Mouse (Mus musculus): Measurements from ENCODE around the gene Cpne5. TPM values are rescaled to one million over a fixed set of nuclear protein-coding genes. Genes with fewer than 3 reads are reported as not detected.
A peak's percentile ranks its signal among the peaks of the same experiment; 100 is the strongest.

The Cpne5 gene
- polyA plus RNA-seq, 1 experiment from 2014 or later = 15.0 TPM

GRCm38 (mm10) chr17:29180406-29181127 is 57.4 kb downstream of the Cpne5 start:
- Histone ChIP-seq H3K9me3 (ENCODE audit: control insufficient read depth, low read depth, low read length) (no peaks in the 10 kb centered on the region), H3K27ac (ENCODE audit: low read length) (no peak overlapping the region), H3K4me1 (ENCODE audit: control insufficient read depth, insufficient read depth, low read length) (peaks cover 9% of the 10 kb centered on the region; the same call in 1 of the 2 replicates), H3K36me3 (ENCODE audit: control insufficient read depth, insufficient read depth, low read length) (no peaks in the 10 kb centered on the region), H3K27me3 (ENCODE audit: control insufficient read depth, insufficient read depth, low read length) (no peaks in the 10 kb centered on the region), H3K4me2 (replicated peaks; ENCODE audit: low read depth, low read length) (no peak overlapping the region), H3K4me3 (ENCODE audit: low read depth, low read length) (no peak overlapping the region), H3K9ac (replicated peaks; ENCODE audit: low read depth, low read length) (no peak overlapping the region)
- ATAC-seq (ENCODE audit: insufficient number of reproducible peaks, insufficient read depth, low FRiP score, low read depth) = no peak
- 46% methylated on average over 4 of the region's 4 CpGs for WGBS

- no peaks in the 10 kb centered on the region for H3K27me3 ChIP-seq (ENCODE audit: control insufficient read depth, insufficient read depth, low read length)
- no peak for ATAC-seq (ENCODE audit: insufficient number of reproducible peaks, insufficient read depth, low FRiP score, low read depth)
- H3K9me3 ChIP-seq (ENCODE audit: control insufficient read depth, low read depth, low read length) = no peaks in the 10 kb centered on the region
- no peak overlapping the region for H3K9ac ChIP-seq (replicated peaks; ENCODE audit: low read depth, low read length)
- H3K36me3 ChIP-seq (ENCODE audit: control insufficient read depth, insufficient read depth, low read length) = no peaks in the 10 kb centered on the region
- peaks cover 3% of the 10 kb centered on the region; the same call in 1 of the 2 replicates for H3K4me1 ChIP-seq (ENCODE audit: control insufficient read depth, insufficient read depth, low read length)
- H3K27ac ChIP-seq (ENCODE audit: low read length) = no peak overlapping the region
- no peak overlapping the region for H3K4me3 ChIP-seq (ENCODE audit: low read depth, low read length)
- no peak overlapping the region for H3K4me2 ChIP-seq (replicated peaks; ENCODE audit: low read depth, low read length)
- 89% methylated on average over 6 of the region's 6 CpGs for WGBS
Observed at GRCm38 (mm10) chr17:29179917-29180316, 58.0 kb downstream of the Cpne5 start.

DNA sequence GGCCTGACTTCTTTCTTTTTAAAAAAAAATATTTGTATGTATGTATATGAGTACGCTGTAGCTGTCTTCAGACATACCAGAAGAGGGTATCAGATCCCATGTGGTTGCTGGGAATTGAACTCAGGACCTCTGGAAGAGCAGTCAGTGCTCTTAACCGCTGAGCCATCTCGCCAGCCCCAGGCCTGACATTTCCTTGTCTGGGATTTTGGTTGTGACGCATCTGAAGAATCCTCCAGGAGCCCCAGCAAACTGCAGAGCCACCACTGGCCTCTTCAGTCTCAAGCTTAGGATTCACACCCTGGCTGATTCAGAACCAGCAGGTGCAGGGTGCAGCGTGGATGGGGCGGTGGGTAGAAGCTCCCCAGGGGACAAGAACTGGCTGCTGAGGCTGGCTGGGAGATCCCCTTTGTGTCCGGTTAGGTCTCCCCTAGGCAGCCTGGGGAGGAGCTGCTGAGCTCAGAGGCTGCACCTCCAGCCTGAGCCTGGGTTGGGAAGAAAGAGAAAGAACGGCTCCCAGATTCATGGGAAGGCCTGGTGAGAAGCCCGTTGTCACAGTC is 59.4 kb downstream of the Cpne5 start:
- 77% methylated on average over 9 of the region's 9 CpGs for WGBS
- Histone ChIP-seq H3K4me1 (ENCODE audit: control insufficient read depth, insufficient read depth, low read length) (peaks cover 3% of the 10 kb centered on the region; the same call in 1 of the 2 replicates), H3K4me3 (ENCODE audit: low read depth, low read length) (no peak overlapping the region), H3K9me3 (ENCODE audit: control insufficient read depth, low read depth, low read length) (no peaks in the 10 kb centered on the region), H3K9ac (replicated peaks; ENCODE audit: low read depth, low read length) (no peak overlapping the region), H3K27me3 (ENCODE audit: control insufficient read depth, insufficient read depth, low read length) (no peaks in the 10 kb centered on the region), H3K36me3 (ENCODE audit: control insufficient read depth, insufficient read depth, low read length) (no peaks in the 10 kb centered on the region), H3K4me2 (replicated peaks; ENCODE audit: low read depth, low read length) (no peak overlapping the region), H3K27ac (ENCODE audit: low read length) (no peak overlapping the region)
- no peak for ATAC-seq (ENCODE audit: insufficient number of reproducible peaks, insufficient read depth, low FRiP score, low read depth)

- Histone ChIP-seq H3K4me2 (replicated peaks; ENCODE audit: low read depth, low read length) (no peak overlapping the region), H3K9ac (replicated peaks; ENCODE audit: low read depth, low read length) (no peak overlapping the region), H3K27me3 (ENCODE audit: control insufficient read depth, insufficient read depth, low read length) (no peaks in the 10 kb centered on the region), H3K4me3 (ENCODE audit: low read depth, low read length) (no peak overlapping the region), H3K9me3 (ENCODE audit: control insufficient read depth, low read depth, low read length) (no peaks in the 10 kb centered on the region), H3K27ac (ENCODE audit: low read length) (no peak overlapping the region), H3K36me3 (ENCODE audit: control insufficient read depth, insufficient read depth, low read length) (no peaks in the 10 kb centered on the region), H3K4me1 (ENCODE audit: control insufficient read depth, insufficient read depth, low read length) (peaks cover 3% of the 10 kb centered on the region; the same call in 1 of the 2 replicates)
- 19% methylated on average over 9 of the region's 9 CpGs for WGBS
- ATAC-seq (ENCODE audit: insufficient number of reproducible peaks, insufficient read depth, low FRiP score, low read depth) = peak; percentile 59; the same call in 1 of the 2 replicates
Observed at GRCm38 (mm10) chr17:29176391-29177267, 61.3 kb downstream of the Cpne5 start.

DNA sequence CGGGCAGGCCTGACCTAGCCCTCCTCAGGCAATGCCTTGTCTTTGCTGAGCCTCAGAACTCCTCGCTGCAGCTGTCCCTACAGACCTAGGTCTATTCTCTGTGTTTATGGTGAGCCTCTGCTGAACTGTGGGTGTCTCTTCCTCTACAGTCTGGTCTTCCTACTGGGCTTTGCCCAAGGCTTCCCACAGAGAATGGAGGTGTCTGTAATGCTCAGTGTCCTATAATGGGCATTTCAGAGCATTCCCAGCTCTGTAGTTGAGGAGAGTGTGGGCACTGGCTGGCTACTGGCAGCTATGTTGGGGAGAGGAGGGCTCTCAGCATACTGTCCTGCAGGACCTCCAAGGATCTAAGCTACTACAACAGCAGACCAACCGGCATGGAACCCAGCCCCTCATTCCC is 62.3 kb downstream of the Cpne5 start:
- Histone ChIP-seq H3K9me3 (ENCODE audit: control insufficient read depth, low read depth, low read length) (no peaks in the 10 kb centered on the region), H3K4me1 (ENCODE audit: control insufficient read depth, insufficient read depth, low read length) (peaks cover 3% of the 10 kb centered on the region; the same call in 1 of the 2 replicates), H3K4me2 (replicated peaks; ENCODE audit: low read depth, low read length) (no peak overlapping the region), H3K36me3 (ENCODE audit: control insufficient read depth, insufficient read depth, low read length) (no peaks in the 10 kb centered on the region), H3K27me3 (ENCODE audit: control insufficient read depth, insufficient read depth, low read length) (no peaks in the 10 kb centered on the region), H3K4me3 (ENCODE audit: low read depth, low read length) (no peak overlapping the region), H3K27ac (ENCODE audit: low read length) (no peak overlapping the region), H3K9ac (replicated peaks; ENCODE audit: low read depth, low read length) (no peak overlapping the region)
- 70% methylated on average over 3 of the region's 3 CpGs for WGBS
- ATAC-seq (ENCODE audit: insufficient number of reproducible peaks, insufficient read depth, low FRiP score, low read depth) = no peak

- Histone ChIP-seq H3K4me2 (replicated peaks; ENCODE audit: low read depth, low read length) (no peak overlapping the region), H3K27ac (ENCODE audit: low read length) (no peak overlapping the region), H3K36me3 (ENCODE audit: control insufficient read depth, insufficient read depth, low read length) (no peaks in the 10 kb centered on the region), H3K27me3 (ENCODE audit: control insufficient read depth, insufficient read depth, low read length) (no peaks in the 10 kb centered on the region), H3K9ac (replicated peaks; ENCODE audit: low read depth, low read length) (no peak overlapping the region), H3K4me3 (ENCODE audit: low read depth, low read length) (no peak overlapping the region), H3K4me1 (ENCODE audit: control insufficient read depth, insufficient read depth, low read length) (peaks cover 3% of the 10 kb centered on the region; the same call in 1 of the 2 replicates), H3K9me3 (ENCODE audit: control insufficient read depth, low read depth, low read length) (no peaks in the 10 kb centered on the region)
- 77% methylated on average over 8 of the region's 8 CpGs for WGBS
- no peak for ATAC-seq (ENCODE audit: insufficient number of reproducible peaks, insufficient read depth, low FRiP score, low read depth)
Observed at GRCm38 (mm10) chr17:29173165-29173564, 64.8 kb downstream of the Cpne5 start.

- no peak for ATAC-seq (ENCODE audit: insufficient number of reproducible peaks, insufficient read depth, low FRiP score, low read depth)
- 46% methylated on average over 10 of the region's 10 CpGs for WGBS
- Histone ChIP-seq H3K36me3 (ENCODE audit: control insufficient read depth, insufficient read depth, low read length) (no peaks in the 10 kb centered on the region), H3K4me3 (ENCODE audit: low read depth, low read length) (no peak overlapping the region), H3K9me3 (ENCODE audit: control insufficient read depth, low read depth, low read length) (no peaks in the 10 kb centered on the region), H3K4me2 (replicated peaks; ENCODE audit: low read depth, low read length) (no peak overlapping the region), H3K4me1 (ENCODE audit: control insufficient read depth, insufficient read depth, low read length) (peaks cover 3% of the 10 kb centered on the region; the same call in 1 of the 2 replicates), H3K27me3 (ENCODE audit: control insufficient read depth, insufficient read depth, low read length) (no peaks in the 10 kb centered on the region), H3K27ac (ENCODE audit: low read length) (no peak overlapping the region), H3K9ac (replicated peaks; ENCODE audit: low read depth, low read length) (no peak overlapping the region)
Observed at GRCm38 (mm10) chr17:29172062-29172461, 65.9 kb downstream of the Cpne5 start.

DNA sequence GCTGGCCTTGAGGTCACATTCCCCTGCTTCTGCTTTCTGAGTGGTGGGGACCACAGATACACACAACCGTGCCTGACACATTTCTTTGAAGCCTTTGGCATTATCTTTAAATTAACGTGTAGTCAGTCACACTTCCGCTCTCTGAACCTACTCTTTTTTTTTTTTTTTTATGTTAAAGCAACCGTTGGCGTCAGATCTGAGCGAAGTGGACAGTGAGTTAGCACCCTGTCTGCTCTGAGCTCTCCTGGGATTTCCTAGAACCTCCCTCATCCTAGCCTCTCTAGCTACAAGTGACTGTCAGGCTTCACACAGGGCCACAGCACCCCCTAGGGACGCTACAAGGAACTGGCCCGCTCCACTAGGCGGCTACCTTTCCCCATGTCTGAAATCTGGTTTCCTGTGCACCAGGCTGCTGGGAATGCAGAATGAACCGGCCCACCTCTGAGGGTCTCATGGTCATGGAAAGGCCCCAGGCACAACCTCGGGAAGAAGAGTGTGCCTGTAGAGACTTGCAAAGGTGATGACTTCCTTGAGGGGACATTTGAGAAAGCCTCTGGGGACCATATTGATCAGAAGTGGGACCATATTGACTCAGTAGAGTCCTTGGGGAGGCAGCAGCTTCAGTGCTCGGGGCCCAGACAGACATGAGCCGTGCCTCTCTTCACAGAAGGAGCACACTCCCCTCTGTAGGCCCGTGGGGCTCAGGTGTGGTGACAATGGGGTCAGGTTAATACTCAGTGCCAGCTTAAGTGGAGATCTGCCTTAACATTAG is 66.8 kb downstream of the Cpne5 start:
- no peak overlapping the region for H3K9ac ChIP-seq (replicated peaks; ENCODE audit: low read depth, low read length)
- H3K4me1 ChIP-seq (ENCODE audit: control insufficient read depth, insufficient read depth, low read length) = 0 out of 2 replicates have a peak, but pooled peaks cover under 1% of the 10 kb centered on the region
- no peak overlapping the region for H3K27ac ChIP-seq (ENCODE audit: low read length)
- 20% methylated on average over 14 of the region's 14 CpGs for WGBS
- no peaks in the 10 kb centered on the region for H3K27me3 ChIP-seq (ENCODE audit: control insufficient read depth, insufficient read depth, low read length)
- H3K36me3 ChIP-seq (ENCODE audit: control insufficient read depth, insufficient read depth, low read length) = no peaks in the 10 kb centered on the region
- H3K4me3 ChIP-seq (ENCODE audit: low read depth, low read length) = no peak overlapping the region
- no peak overlapping the region for H3K4me2 ChIP-seq (replicated peaks; ENCODE audit: low read depth, low read length)
- no peaks in the 10 kb centered on the region for H3K9me3 ChIP-seq (ENCODE audit: control insufficient read depth, low read depth, low read length)
- peak; percentile 63; the same call in 1 of the 2 replicates for ATAC-seq (ENCODE audit: insufficient number of reproducible peaks, insufficient read depth, low FRiP score, low read depth)

All from stomach, embryonic 14.5 days (tissue).